Mouse (Mus musculus) MEL (cell line): ENCODE measurements at regions not wholly inside any gene's neighbourhood (a gene's known extent, or its start where the extent isn't known, plus 50 kb on each side); places are given as distances from the start of the nearest gene placed in this dataset.

ENCODE experiments used
- DNase-seq: peaks from one replicate; pipeline ENCODE4 v3.0.0; 2011; ENCODE audit warnings: low read depth, low spot score
- H3K27ac ChIP-seq: 2 replicates; pipeline ENCODE4 v1.5.1; 2012; ENCODE audit warnings: low read depth, mild to moderate bottlenecking, control low read depth, low read length, moderate library complexity; ENCODE audit not compliant: control insufficient read depth
- H3K27me3 ChIP-seq, 2 experiments: fragments of 150-350 bp in 1 of 2; sonication (generic) in 1 of 2; 2 replicates each; pipeline ENCODE4 v1.6.1; 2012; ENCODE audit warnings: low read length in 2 of 2, mild to moderate bottlenecking in 2 of 2, improper control_type of control experiment in 1 of 2, moderate library complexity in 1 of 2; ENCODE audit not compliant: insufficient read depth in 2 of 2, control insufficient read depth in 1 of 2
- H3K36me3 ChIP-seq, 2 experiments: 2 replicates each; pipeline ENCODE4 v1.6.1; 2012 to 2014; ENCODE audit warnings: low read length in 2 of 2, improper control_type of control experiment in 1 of 2, inconsistent platforms in 1 of 2, mild to moderate bottlenecking in 1 of 2; ENCODE audit not compliant: insufficient read depth in 2 of 2, control insufficient read depth in 1 of 2
- H3K4me1 ChIP-seq, 2 experiments: fragments of 150-350 bp in 1 of 2; sonication (generic) in 1 of 2; 2 replicates each; pipeline ENCODE4 v1.6.1; 2012; ENCODE audit warnings: low read length in 2 of 2, improper control_type of control experiment in 1 of 2, mild to moderate bottlenecking in 1 of 2; ENCODE audit not compliant: insufficient read depth in 2 of 2, control insufficient read depth in 1 of 2
- H3K4me3 ChIP-seq, 2 experiments: fragments of 150-350 bp in 1 of 2; sonication (generic) in 1 of 2; 2 replicates each; pipeline ENCODE4 v1.5.1; 2012; ENCODE audit warnings: low read depth in 2 of 2, low read length in 2 of 2, mild to moderate bottlenecking in 2 of 2, moderate library complexity in 2 of 2, control low read depth in 1 of 2, improper control_type of control experiment in 1 of 2; ENCODE audit not compliant: control insufficient read depth in 1 of 2, insufficient read depth in 1 of 2
- H3K79me2 ChIP-seq: 2 replicates; pipeline ENCODE4 v1.6.1; 2012; ENCODE audit warnings: mild to moderate bottlenecking, low read length, moderate library complexity; ENCODE audit not compliant: control insufficient read depth, poor library complexity, insufficient read depth
- H3K9ac ChIP-seq: 2 replicates; pipeline ENCODE4 v1.6.1; 2012; ENCODE audit warnings: low read depth, mild to moderate bottlenecking, control low read depth, low read length, moderate library complexity; ENCODE audit not compliant: control insufficient read depth, poor library complexity, severe bottlenecking
- H3K9me3 ChIP-seq: fragments of 150-350 bp; sonication (generic); replicated peaks from 2 replicates; pipeline ENCODE4 v1.6.1; 2012; ENCODE audit warnings: mild to moderate bottlenecking, low read length, improper control_type of control experiment, moderate library complexity; ENCODE audit not compliant: insufficient read depth
- BHLHE40 ChIP-seq: IDR thresholded peaks from 2 replicates; pipeline ENCODE4 v1.6.1; 2012; ENCODE audit warnings: low read depth, mild to moderate bottlenecking, inconsistent platforms, low read length, improper control_type of control experiment, borderline replicate concordance
- CTCF ChIP-seq, 3 experiments: IDR thresholded peaks in 2 of 3; conservative IDR thresholded peaks in 1 of 3; 2 replicates each; pipeline ENCODE4 v1.5.1; 2011 to 2012; ENCODE audit warnings: low read length in 3 of 3, low read depth in 2 of 3, mild to moderate bottlenecking in 2 of 3, improper control_type of control experiment in 1 of 3, inconsistent platforms in 1 of 3, mixed read lengths in 1 of 3, moderate library complexity in 1 of 3; ENCODE audit not compliant: control insufficient read depth in 1 of 3, insufficient read depth in 1 of 3, poor library complexity in 1 of 3, severe bottlenecking in 1 of 3
- E2F4 ChIP-seq: IDR thresholded peaks from 2 replicates; pipeline ENCODE4 v1.6.1; 2011; ENCODE audit warnings: low read depth, low read length, improper control_type of control experiment, borderline replicate concordance
- EP300 ChIP-seq, 2 experiments: IDR thresholded peaks; 2 replicates each; pipeline ENCODE4 v1.6.1; 2011; ENCODE audit warnings: improper control_type of control experiment in 2 of 2, low read length in 2 of 2, low read depth in 1 of 2, mild to moderate bottlenecking in 1 of 2
- GABPA ChIP-seq: IDR thresholded peaks from 2 replicates; pipeline ENCODE4 v1.6.1; 2012; ENCODE audit warnings: low read depth, mild to moderate bottlenecking, inconsistent platforms, low read length, improper control_type of control experiment, moderate library complexity
- HCFC1 ChIP-seq: IDR thresholded peaks from 2 replicates; pipeline ENCODE4 v1.6.1; 2012; ENCODE audit warnings: low read depth, mild to moderate bottlenecking, inconsistent platforms, low read length, improper control_type of control experiment, moderate library complexity
- JUND ChIP-seq: IDR thresholded peaks from 2 replicates; pipeline ENCODE4 v1.6.1; 2011; ENCODE audit warnings: low read depth, mild to moderate bottlenecking, improper control_type of control experiment, low read length
- KAT2A ChIP-seq: conservative IDR thresholded peaks from 2 replicates; pipeline ENCODE4 v1.6.1; 2012; ENCODE audit warnings: low read depth, low read length, improper control_type of control experiment, inconsistent platforms
- MAX ChIP-seq: IDR thresholded peaks from 2 replicates; pipeline ENCODE4 v1.6.1; 2011; ENCODE audit warnings: low read length, improper control_type of control experiment
- MAZ ChIP-seq: IDR thresholded peaks from 2 replicates; pipeline ENCODE4 v1.6.1; 2012; ENCODE audit warnings: low read depth, mild to moderate bottlenecking, inconsistent platforms, low read length, improper control_type of control experiment
- MXI1 ChIP-seq: IDR thresholded peaks from 2 replicates; pipeline ENCODE4 v1.6.1; 2011; ENCODE audit warnings: mild to moderate bottlenecking, low read depth, low read length, improper control_type of control experiment
- MYC ChIP-seq: IDR thresholded peaks from 2 replicates; pipeline ENCODE4 v1.6.1; 2011; ENCODE audit warnings: low read depth, mild to moderate bottlenecking, low read length, improper control_type of control experiment, moderate library complexity
- NELFE ChIP-seq: IDR thresholded peaks from 2 replicates; pipeline ENCODE4 v1.6.1; 2011; ENCODE audit warnings: low read depth, low read length, improper control_type of control experiment
- NRF1 ChIP-seq: IDR thresholded peaks from 2 replicates; pipeline ENCODE4 v1.6.1; 2014; ENCODE audit warnings: low read depth, mild to moderate bottlenecking, inconsistent platforms, low read length, improper control_type of control experiment, moderate library complexity; ENCODE audit not compliant: poor library complexity, insufficient read depth, severe bottlenecking
- TBP ChIP-seq: IDR thresholded peaks from 2 replicates; pipeline ENCODE4 v1.8.0; 2011; ENCODE audit warnings: low read depth, low read length, improper control_type of control experiment
- TCF12 ChIP-seq: IDR thresholded peaks from 2 replicates; pipeline ENCODE4 v1.6.1; 2014; ENCODE audit warnings: low read depth, mild to moderate bottlenecking, inconsistent platforms, low read length, improper control_type of control experiment, moderate library complexity
- USF1 ChIP-seq: IDR thresholded peaks from 2 replicates; pipeline ENCODE4 v1.6.1; 2014; ENCODE audit warnings: low read depth, mild to moderate bottlenecking, inconsistent platforms, low read length, improper control_type of control experiment, moderate library complexity
- ZC3H11A ChIP-seq: IDR thresholded peaks from 2 replicates; pipeline ENCODE4 v1.6.1; 2012; ENCODE audit warnings: low read depth, mild to moderate bottlenecking, inconsistent platforms, low read length, improper control_type of control experiment
- ZKSCAN1 ChIP-seq: IDR thresholded peaks from 2 replicates; pipeline ENCODE4 v1.6.1; 2012; ENCODE audit warnings: low read depth, mild to moderate bottlenecking, inconsistent platforms, low read length, improper control_type of control experiment, moderate library complexity

DNA sequence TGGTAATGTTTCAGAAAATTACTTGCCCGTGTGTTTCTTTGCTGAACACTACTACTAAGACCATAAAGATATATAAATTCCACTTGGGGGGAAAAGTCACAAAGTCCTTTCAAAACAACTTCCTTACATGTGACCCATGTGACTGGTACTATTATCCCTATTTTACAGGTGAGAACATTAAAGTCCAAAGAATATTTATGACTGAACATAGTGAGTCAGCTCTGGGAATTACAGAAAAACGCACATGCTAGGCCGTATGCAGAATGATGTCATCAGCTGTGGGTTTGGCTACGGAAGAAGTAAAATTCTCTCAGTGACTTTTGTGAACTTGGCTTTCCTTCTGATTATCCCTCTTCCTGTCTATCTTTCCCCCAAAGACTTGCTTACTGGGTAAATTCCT is 166.6 kb upstream of the Tent5a start:
- no peaks in the 10 kb centered on the region for H3K79me2 ChIP-seq
- no peak overlapping the region for H3K4me3 ChIP-seq
- no peak overlapping the region for H3K9ac ChIP-seq
- no peak for DNase-seq
- H3K9me3 ChIP-seq, result no peaks in the 10 kb centered on the region
- H3K36me3 ChIP-seq, result no peaks in the 10 kb centered on the region
- peaks cover 0 to 1% of the 10 kb centered on the region in 2 experiments; a peak in 1 of 4 replicates for H3K27me3 ChIP-seq
- no peaks in the 10 kb centered on the region for H3K4me1 ChIP-seq
- H3K27ac ChIP-seq, result no peak overlapping the region
- TF ChIP-seq CTCF (IDR thresholded peaks at IDR 0.05 in 2 of 3, conservative IDR thresholded peaks at IDR 0.05 in 1 of 3; ENCODE audit: control insufficient read depth in 1 of 3, insufficient read depth in 1 of 3, low read depth in 2 of 3, low read length in 3 of 3, poor library complexity in 1 of 3, severe bottlenecking in 1 of 3) (no peak), USF1 (no peak), E2F4 (no peak), MXI1 (no peak), MAZ (no peak), NELFE (no peak), MAX (no peak), MYC (no peak), ZKSCAN1 (no peak), TBP (no peak), EP300 (IDR thresholded peaks at IDR 0.05; ENCODE audit: low read depth in 1 of 2, low read length in 2 of 2) (no peak), GABPA (no peak), JUND (no peak), ZC3H11A (no peak), HCFC1 (no peak), KAT2A (no peak)

DNA sequence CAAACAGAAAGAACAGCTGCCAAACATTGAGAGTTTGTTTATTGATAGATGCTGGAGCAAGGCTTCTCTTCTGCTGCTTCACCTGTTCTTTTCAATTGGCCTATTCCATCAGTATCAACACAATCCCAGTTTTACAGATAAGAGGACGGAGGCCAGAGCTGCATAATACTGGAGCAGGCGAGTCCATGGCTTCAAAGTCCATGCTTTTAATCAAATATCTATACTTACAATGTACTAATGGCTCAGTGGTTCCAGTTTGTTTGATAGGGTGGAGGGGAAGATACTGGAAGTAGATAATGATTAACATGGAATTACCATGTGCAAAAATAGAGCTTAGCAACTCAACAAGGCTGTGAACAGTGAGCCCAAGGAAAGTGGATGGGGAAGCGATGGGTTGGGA is 163.2 kb upstream of the Tent5a start:
- no peak for DNase-seq
- Histone ChIP-seq H3K4me3 (no peak overlapping the region), H3K36me3 (no peaks in the 10 kb centered on the region)

DNA sequence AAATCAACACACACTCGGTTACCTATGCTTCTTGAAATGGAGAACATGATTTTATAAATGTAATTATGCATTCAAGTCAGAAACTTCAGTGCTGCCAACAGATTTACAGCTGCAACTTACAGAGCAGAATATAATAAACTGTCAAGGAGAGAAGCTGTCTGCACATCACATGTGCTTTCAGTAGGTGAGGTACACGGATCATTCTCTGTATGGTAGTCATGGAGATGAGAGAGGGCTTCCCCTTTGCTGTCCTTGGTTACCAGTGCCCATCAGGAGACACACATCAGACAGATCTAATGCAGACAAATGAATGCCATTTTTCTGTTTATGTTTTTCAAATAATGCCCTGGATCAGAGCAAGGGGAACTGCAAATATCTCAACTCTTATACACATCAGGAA is 160.8 kb upstream of the Tent5a start:
- Histone ChIP-seq H3K79me2 (no peaks in the 10 kb centered on the region), H3K9me3 (no peaks in the 10 kb centered on the region), H3K4me1 (no peaks in the 10 kb centered on the region), H3K27me3 (no peaks in the 10 kb centered on the region), H3K9ac (no peak overlapping the region), H3K27ac (no peak overlapping the region), H3K4me3 (no peak overlapping the region), H3K36me3 (no peaks in the 10 kb centered on the region)
- no peak for DNase-seq
- TF ChIP-seq CTCF (IDR thresholded peaks at IDR 0.05 in 2 of 3, conservative IDR thresholded peaks at IDR 0.05 in 1 of 3; ENCODE audit: control insufficient read depth in 1 of 3, insufficient read depth in 1 of 3, low read depth in 2 of 3, low read length in 3 of 3, poor library complexity in 1 of 3, severe bottlenecking in 1 of 3) (no peak), BHLHE40 (no peak)

More for the DNA sequence above, 163.2 kb upstream of the Tent5a start:
- Histone ChIP-seq H3K79me2 (no peaks in the 10 kb centered on the region), H3K27me3 (peaks cover 0 to 1% of the 10 kb centered on the region in 2 experiments; a peak in 1 of 4 replicates), H3K27ac (no peak overlapping the region), H3K9ac (no peak overlapping the region), H3K9me3 (no peaks in the 10 kb centered on the region), H3K4me1 (no peaks in the 10 kb centered on the region)
- TF ChIP-seq TCF12, result no peak
- no peak for TF ChIP-seq NRF1
